Mouse (Mus musculus) neural tube, embryonic 10.5 days (tissue): Measurements from ENCODE around the gene Btg2.
A peak's percentile ranks its signal among the peaks of the same experiment; 100 is the strongest.

ENCODE experiments used
- DNase-seq: peaks from one replicate; pipeline ENCODE4 v3.0.0-alpha.2; 2017; ENCODE audit warnings: low spot score; ENCODE audit errors: extremely low spot score

Btg2 gene

DNA sequence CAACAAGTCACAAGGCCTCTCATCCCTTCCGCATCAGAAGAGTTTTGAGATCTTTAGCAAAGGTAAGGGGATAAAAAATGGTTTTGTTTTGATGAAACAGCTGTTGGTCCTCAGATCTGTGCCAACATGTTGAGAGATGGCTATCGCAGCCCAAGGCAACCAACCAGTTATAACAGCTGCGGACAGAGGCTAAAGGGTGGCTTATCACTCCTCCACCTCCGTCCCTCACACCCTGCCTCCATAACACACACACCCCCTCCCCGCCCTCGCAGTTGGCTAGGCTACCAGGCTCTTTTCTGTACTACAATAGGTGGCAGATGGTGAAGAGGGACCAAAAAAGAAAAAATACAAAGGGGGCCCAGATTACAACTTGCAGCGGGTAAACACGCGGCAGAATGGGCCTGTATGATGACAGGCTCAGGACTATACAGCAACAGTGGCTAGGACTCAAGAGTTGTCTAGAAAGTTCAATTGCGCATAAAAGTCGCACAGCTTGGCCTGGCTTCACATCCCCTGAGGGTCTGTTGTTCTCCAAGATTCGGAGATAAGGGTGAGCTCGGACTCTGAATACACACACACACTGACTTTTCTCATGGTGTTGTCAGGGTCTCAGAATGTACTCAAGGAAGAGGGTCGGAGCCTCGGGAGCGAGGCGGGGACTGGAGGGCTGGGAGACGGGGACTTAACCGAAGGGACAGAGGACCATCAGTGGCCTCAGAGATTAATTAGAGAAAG, 692 bp downstream of the Btg2 start:
- DNase-seq = no peak

GRCm38 (mm10) chr1:134077389-134078060, 1.4 kb downstream of the Btg2 start:
- DNase-seq = no peak

DNA sequence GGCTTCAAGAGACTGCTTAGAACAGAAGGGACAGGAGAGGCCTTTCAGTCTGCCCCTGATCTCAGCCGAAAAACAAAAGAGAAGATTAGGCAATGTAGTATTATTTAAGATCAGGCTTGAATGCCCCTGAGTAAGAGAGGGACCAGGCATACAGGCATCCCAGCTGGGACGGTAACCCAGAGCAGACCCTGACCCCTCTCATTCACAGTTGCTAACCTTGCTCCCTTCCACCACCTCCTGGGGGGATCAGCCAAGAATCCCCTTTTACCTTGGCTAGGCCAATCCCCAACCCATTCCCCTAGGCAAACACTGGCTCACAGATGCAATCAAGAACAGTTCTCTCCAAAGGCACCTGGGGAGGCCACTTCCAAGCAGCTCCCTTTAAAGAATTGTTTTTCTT, 2.1 kb downstream of the Btg2 start:
- DNase-seq = no peak

GRCm38 (mm10) chr1:134075532-134075931, 3.4 kb downstream of the Btg2 start:
- DNase-seq = no peak

- no peak for DNase-seq
These were observed 4.3 kb downstream of the Btg2 start for GRCm38 (mm10) chr1:134074606-134075005.

DNA sequence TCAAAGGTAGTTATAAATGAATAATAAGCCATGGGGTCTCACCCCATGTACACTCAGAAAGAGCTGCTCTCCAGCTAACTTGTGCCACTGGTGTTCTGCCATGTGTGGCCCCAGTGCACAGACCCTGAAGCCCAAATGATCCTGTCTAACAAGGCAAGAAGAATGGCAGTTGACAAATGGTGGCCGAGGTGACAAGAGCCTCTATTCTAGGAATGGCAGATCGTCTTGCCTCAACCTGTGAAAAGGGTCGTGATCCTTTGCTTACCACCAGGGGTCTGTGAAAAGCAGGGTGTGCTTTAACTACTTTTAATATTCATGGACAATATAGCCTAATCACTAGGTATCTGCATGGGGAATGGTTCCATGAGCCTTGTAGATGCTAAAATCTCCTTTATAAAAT, 4.7 kb downstream of the Btg2 start:
- DNase-seq = no peak

DNA sequence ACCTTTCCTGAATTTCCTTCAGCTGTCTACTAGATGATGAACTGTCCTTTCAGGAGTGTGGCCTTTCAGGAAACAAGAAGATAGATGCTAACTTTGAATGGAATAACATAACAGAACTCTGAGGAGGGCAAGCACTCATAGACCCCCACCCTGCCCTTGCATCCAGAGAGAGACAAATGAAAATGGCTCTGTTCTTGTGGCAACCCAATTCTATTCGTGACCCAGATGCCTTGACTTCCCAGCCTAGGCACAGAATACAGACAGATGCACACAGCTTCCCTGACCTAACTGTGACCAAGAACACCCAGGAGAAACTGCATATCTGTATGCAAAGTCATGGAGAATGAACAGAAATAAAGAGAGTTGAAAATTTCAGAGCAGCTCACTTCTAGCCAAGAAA, 5.3 kb downstream of the Btg2 start:
- no peak for DNase-seq

DNA sequence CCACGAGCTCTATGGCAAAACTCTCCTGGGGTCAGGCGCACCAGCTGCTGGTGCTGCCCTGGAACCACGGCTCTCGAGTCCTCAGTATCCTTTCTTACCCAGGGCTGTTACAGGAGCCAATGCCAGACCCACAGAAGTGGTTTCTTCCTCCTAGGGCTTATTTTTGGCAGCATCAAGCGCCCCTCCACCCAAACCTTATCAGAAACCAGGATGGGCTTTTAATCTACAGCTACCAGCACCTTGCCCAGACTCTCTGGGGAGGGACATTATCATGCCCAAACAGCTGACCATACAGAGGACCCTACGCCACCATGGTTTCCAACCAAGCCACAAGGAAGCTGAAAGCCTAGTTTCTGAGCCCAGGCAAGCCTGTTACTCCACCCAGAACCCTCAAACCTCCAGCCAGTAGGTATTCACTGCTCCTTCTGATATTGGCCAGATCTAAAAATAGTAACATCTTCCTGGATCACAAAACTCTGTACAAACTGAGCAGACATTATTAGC, 5.8 kb downstream of the Btg2 start:
- DNase-seq = no peak

DNA sequence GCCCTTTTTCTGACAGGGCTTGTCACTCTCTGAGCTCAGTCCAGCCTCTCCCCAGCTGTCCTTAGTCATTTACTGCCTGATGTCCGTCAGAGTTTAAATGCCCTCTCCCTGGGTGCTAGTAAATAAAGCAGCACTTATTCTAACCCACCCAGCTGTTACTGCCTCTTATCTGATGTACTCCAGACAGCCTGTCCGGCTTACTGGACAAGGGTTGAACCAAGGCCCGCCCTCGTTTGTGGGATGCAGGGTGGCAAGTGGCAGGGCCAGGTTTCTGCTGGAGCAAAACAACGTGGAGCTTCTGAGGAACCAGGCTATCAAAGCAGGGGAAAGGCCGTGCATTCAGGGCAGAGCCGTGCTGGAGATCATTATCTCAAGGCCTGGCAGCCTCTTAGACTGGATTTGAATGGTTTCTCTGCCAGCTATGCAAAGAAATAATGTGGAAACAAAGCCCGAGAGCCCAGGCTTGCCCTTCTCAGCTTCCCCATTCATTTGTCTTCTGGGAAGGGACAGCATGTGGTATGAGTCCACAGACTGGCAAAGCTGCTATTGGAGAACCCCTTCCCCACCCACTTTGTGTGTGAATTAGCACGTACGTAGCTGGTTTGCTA, 7.4 kb downstream of the Btg2 start:
- no peak for DNase-seq

GRCm38 (mm10) chr1:134070099-134070669, 8.7 kb downstream of the Btg2 start:
- DNase-seq = no peak

DNA sequence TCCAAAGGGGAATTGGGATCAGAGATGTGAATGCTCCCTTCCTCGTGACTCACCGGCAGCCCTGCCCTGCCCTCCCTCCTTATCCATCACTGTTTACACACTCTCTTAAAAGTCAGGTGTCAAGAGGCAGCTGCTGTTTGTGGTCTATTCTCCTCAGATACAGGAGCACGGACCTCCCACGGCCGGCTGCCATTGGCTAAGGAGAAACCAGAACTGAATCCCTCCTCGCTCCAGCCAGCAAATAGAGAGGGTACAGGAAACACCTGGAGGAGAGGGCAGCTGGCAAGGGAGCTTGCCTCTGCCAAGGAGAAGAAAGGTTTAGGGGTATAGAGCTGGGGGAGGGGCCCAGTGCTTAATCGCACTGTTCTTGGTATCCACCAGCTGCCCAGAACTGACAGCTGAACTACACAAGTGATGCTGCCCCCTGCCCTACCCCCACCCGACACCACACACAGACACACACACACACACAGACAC, 11.7 kb downstream of the Btg2 start:
- no peak for DNase-seq

- no peak for DNase-seq
These were observed 12.4 kb downstream of the Btg2 start for GRCm38 (mm10) chr1:134066554-134066953.

DNA sequence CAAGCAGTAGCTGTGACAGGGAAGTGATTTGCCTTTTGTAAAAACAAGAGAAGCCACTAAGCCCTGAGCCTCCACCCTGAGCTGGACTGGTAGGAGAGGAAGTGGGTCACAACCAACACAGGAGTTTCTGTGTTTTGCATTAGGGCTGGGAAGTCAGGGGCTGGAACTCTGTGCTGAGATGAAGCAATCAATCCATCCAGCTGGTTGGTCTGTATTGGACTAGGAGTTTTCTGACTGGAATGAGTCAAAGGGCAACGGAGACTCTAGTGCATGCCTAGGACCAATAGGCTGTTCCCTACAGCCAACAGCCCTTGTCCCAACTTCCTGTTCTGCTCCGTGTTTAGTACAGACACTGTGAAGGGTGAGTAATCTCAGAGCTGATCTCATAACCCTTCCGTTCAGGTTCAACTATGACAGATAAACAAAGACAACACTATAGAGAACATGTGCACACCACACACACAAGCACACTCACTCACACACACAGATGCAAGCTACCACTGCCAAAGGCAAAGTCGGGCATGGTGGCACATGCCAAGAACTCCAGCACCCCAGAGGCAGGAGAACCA, 13.6 kb downstream of the Btg2 start:
- no peak for DNase-seq

GRCm38 (mm10) chr1:134064296-134064831, 14.6 kb downstream of the Btg2 start:
- DNase-seq = no peak

DNA sequence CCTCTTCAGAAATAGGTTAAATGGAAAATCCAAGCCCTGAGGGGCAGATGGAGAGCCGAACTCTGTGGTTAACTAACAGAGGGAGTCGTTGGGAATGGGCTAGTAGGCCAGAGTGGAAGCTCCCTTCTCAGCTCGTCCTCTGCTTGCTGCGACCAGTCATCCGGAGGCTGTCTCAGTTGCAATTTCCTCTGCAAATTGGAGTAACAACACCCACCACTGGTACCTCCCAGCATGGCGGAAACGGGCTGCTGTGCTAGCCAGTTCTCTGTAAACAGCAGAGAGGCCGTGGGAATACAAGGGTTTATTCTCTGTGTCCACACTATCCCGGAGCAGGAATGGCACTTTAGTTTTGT, 15.2 kb downstream of the Btg2 start:
- DNase-seq = no peak

GRCm38 (mm10) chr1:134063086-134063772, 15.7 kb downstream of the Btg2 start:
- DNase-seq = peak; percentile 86

DNA sequence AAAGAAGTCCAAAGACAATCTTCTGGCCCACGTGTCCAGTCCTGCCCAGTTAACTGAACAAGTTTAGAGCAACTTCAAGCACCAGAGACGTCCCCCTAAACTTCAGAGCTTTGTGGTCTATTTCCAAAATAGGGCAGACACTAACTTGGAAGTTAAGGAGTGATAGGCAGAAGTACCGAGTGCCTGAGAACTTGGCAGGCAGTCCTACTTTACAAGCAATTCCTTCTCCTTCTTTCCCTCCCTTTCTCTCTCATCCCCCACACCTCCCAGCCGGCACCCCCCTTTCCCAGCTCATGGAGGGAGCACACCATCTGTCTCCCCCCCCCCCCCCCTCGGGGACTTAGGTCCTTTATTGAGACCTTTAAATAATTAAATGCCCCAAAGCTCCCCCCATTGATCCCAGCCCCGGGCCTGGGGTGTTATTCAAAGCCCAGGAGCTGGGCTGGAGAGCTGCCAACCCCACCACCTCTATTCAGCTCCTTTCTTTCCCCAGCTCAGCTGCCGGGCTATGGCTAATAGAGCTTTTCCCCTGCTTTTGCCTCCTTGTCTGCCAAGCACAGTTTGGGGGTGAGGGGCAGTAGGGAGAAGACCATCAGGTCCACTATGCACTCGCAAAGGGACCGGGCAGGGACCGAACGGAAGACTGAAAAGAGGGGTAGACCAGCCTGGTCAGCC, 16.4 kb downstream of the Btg2 start:
- DNase-seq = no peak

DNA sequence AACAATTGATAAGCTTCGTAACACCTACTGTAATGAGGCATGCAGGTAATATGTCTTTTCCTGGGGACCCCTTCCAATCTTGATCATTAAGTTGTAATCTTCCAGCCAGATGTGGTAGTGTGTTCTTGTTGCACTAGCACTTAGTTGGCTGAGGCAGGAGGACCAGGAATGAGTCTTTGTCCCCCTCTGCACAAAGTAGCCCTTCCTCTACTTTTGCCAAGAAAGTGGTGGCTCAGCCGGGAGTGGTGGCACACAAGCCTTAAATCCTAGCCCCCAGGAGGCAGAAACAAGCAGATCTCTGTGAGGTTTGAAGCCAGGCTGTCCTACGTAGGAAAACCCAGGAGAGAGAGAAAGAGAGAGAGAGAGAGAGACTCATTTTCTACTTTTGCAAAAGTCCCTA, 17.0 kb downstream of the Btg2 start:
- no peak for DNase-seq

GRCm38 (mm10) chr1:134060849-134061569, 17.9 kb downstream of the Btg2 start:
- peak; percentile 87 for DNase-seq
